Mouse (Mus musculus) cortical plate, adult 2 months (tissue): ENCODE measurements around the gene Dock7. TPM values are rescaled to one million over a fixed set of nuclear protein-coding genes. Genes with fewer than 3 reads are reported as not detected.

Experiments
- H3K27ac ChIP-seq: fragments of 200-500 bp; 2 replicates; pipeline ENCODE4 v1.5.1; 2012; ENCODE audit warnings: low read length, control low read depth, inconsistent platforms; ENCODE audit not compliant: insufficient read depth
- H3K4me1 ChIP-seq: fragments of 200-500 bp; 2 replicates; pipeline ENCODE4 v1.6.1; 2011; ENCODE audit warnings: low read length; ENCODE audit not compliant: control insufficient read depth, insufficient read depth
- H3K4me3 ChIP-seq: fragments of 200-500 bp; 2 replicates; pipeline ENCODE4 v1.5.1; 2011; ENCODE audit warnings: mild to moderate bottlenecking, low read length, control low read depth; ENCODE audit not compliant: insufficient read depth
- CTCF ChIP-seq: fragments of 200-500 bp; IDR thresholded peaks from 2 replicates; pipeline ENCODE4 v1.5.1; 2011; ENCODE audit warnings: mild to moderate bottlenecking, control low read depth, low read length; ENCODE audit not compliant: insufficient read depth; ENCODE audit errors: extremely low read depth
- POLR2A ChIP-seq: fragments of 200-500 bp; IDR thresholded peaks from 2 replicates; pipeline ENCODE4 v1.6.1; 2011; ENCODE audit warnings: mild to moderate bottlenecking, low read length, control low read depth; ENCODE audit not compliant: insufficient read depth; ENCODE audit errors: extremely low read depth
- polyA plus RNA-seq: library from polyadenylated mRNA; depleted of rRNA; stranded (reverse); fragments of >200 nt; gene quantifications from 2 replicates; pipeline ENCODE4 v1.2.3, GENCODE M21; 2012; rRNA removed

Dock7 gene
- polyA plus RNA-seq, 1 experiment: 55.2 TPM

- H3K27ac ChIP-seq: peak overlapping the region; percentile 18
- peak overlapping the region; percentile 71 for H3K4me3 ChIP-seq
- TF ChIP-seq CTCF (no peak), POLR2A (peak; percentile 60; the same call in 1 of the 2 replicates)
- H3K4me1 ChIP-seq: peaks cover 5% of the 10 kb centered on the region; the same call in 1 of the 2 replicates
Measured at GRCm38 (mm10) chr4:98922643-98923567, 197.8 kb downstream of the Dock7 start.

GRCm38 (mm10) chr4:98922061-98922642 lies 198.6 kb downstream of the Dock7 start:
- H3K27ac ChIP-seq: peak overlapping the region; percentile 18; the same call in 1 of the 2 replicates
- peaks cover 5% of the 10 kb centered on the region; the same call in 1 of the 2 replicates for H3K4me1 ChIP-seq
- peak overlapping the region; percentile 71 for H3K4me3 ChIP-seq
- TF ChIP-seq CTCF: no peak
- TF ChIP-seq POLR2A: no peak

- H3K4me3 ChIP-seq: no peak overlapping the region
- TF ChIP-seq CTCF (no peak), POLR2A (no peak)
- H3K4me1 ChIP-seq: peaks cover 5% of the 10 kb centered on the region; the same call in 1 of the 2 replicates
- no peak overlapping the region for H3K27ac ChIP-seq
Measured at GRCm38 (mm10) chr4:98920896-98921295, 199.8 kb downstream of the Dock7 start.

- peaks cover 3% of the 10 kb centered on the region; the same call in 1 of the 2 replicates for H3K4me1 ChIP-seq
- no peak overlapping the region for H3K27ac ChIP-seq
- H3K4me3 ChIP-seq: no peak overlapping the region
- TF ChIP-seq POLR2A: no peak
- no peak for TF ChIP-seq CTCF
Measured at GRCm38 (mm10) chr4:98918204-98918603, 202.5 kb downstream of the Dock7 start.

GRCm38 (mm10) chr4:98917724-98918123 lies 203.0 kb downstream of the Dock7 start:
- TF ChIP-seq POLR2A (no peak), CTCF (no peak)
- H3K4me1 ChIP-seq: peaks cover 3% of the 10 kb centered on the region; the same call in 1 of the 2 replicates
- H3K27ac ChIP-seq: no peak overlapping the region
- H3K4me3 ChIP-seq: no peak overlapping the region

GRCm38 (mm10) chr4:98910246-98910645 lies 210.5 kb downstream of the Dock7 start:
- Histone ChIP-seq H3K4me1 (no peaks in the 10 kb centered on the region), H3K27ac (no peak overlapping the region), H3K4me3 (no peak overlapping the region)
- TF ChIP-seq CTCF (no peak), POLR2A (no peak)

GRCm38 (mm10) chr4:98887148-98887547 lies 233.6 kb downstream of the Dock7 start:
- Histone ChIP-seq H3K4me3 (no peak overlapping the region), H3K4me1 (no peaks in the 10 kb centered on the region), H3K27ac (no peak overlapping the region)
- TF ChIP-seq CTCF: peak; percentile 80
- TF ChIP-seq POLR2A: no peak

Other genes with a start within 250 kb of the Dock7 start
- 12.5 and 13.5 TPM in 2 replicates for gene Usp1, start 197.1 kb downstream of the Dock7 start, polyA plus RNA-seq
- gene Angptl3, start 90.0 kb downstream of the Dock7 start, polyA plus RNA-seq: 0.13 and 0.38 TPM in 2 replicates
- gene Atg4c, start 73.0 kb upstream of the Dock7 start, polyA plus RNA-seq: 37.9 and 38.3 TPM in 2 replicates
- gene Gm12689, start 175.0 kb upstream of the Dock7 start, polyA plus RNA-seq: 2.4 and 2.6 TPM in 2 replicates